ENCODE assay signal across 24 mouse cellular contexts in the genomic region with DNA sequence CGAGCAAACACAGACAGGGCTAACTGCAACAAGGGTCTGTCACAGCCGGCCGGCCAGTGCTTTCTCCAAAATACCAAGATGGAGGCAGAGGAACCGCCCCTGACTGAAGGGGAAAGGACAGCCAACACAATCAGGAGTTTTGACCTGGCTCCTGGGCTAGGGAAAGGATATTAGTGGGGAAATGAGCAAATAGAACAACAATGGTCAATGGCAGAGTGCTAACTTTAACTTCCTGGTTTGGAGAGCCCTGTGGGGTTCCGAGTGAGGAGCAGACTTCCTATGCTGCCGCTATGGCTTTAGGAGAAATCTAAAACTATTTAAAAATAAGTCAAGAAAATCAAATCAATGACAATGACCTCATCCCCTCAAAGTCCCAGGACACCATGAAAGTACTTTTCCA. TPM values are rescaled to one million over a fixed set of nuclear protein-coding genes. Genes with fewer than 3 reads are reported as not detected.
DNase-seq lines count a peak whose midpoint lies in the region; ATAC-seq and TF ChIP-seq lines count a peak whose summit lies in the region.
"Had no signal": no experiment of that assay in that cellular context is flagged by ENCODE, and none has a peak within 500 bp of the region (broad histone marks: within the 10 kb centered on the region; RNA-seq: fewer than 3 reads in every experiment).

No protein-coding gene starts in this region.

- H3K4me1 ChIP-seq in lung, embryonic 14.5 days (ENCODE audit: insufficient read depth): no peaks in the 10 kb centered on the region
- H3K4me1 ChIP-seq in intestine, embryonic 14.5 days (replicated peaks; ENCODE audit: control insufficient read depth, insufficient read depth, low read length): no peaks in the 10 kb centered on the region; the same call in 1 of the 2 replicates
- peaks cover 14% of the 10 kb centered on the region for H3K4me1 ChIP-seq in stomach, embryonic 16.5 days (ENCODE audit: control insufficient read depth, insufficient read depth, low read length)

- no peak for DNase-seq in gastrocnemius, adult 2 months
- no peak for DNase-seq in gastrocnemius, adult 18-20 months (ENCODE audit: low spot score)
- no peak for DNase-seq in lung, embryonic 14.5 days
- DNase-seq in lung, postnatal 10 days: no peak
- no peak for DNase-seq in intestine, embryonic 14.5 days (ENCODE audit: low spot score)
- no peak for DNase-seq in MN1 (ENCODE audit: low spot score)
- DNase-seq in cerebellum, adult 9-10 months: no peak
- DNase-seq: adrenal gland, postnatal 25 days; cerebellum, adult 11-12 months; gastrocnemius, postnatal 25 days; kidney, adult 18-20 months; lung, postnatal 14 days; right cerebral cortex, adult 18-20 months had no signal

- H3K9me3 ChIP-seq in lung, embryonic 14.5 days (ENCODE audit: low read depth, low read length): no peaks in the 10 kb centered on the region
- H3K9me3 ChIP-seq in intestine, embryonic 14.5 days (ENCODE audit: control insufficient read depth, low read length): no peaks in the 10 kb centered on the region
- no peaks in the 10 kb centered on the region for H3K9me3 ChIP-seq in stomach, embryonic 16.5 days (replicated peaks; ENCODE audit: control insufficient read depth, low read length)
- H3K9me3 ChIP-seq: hindbrain, embryonic 15.5 days; liver, embryonic 12.5 days; midbrain, embryonic 13.5 days; neural tube, embryonic 12.5 days had no signal

- TF ChIP-seq CTCF in gastrocnemius, adult 2 months (IDR thresholded peaks at IDR 0.05): no peak
- TF ChIP-seq CTCF in lung, embryonic 14.5 days (IDR thresholded peaks at IDR 0.05; ENCODE audit: low read depth): no peak

- no peaks in the 10 kb centered on the region for H3K36me3 ChIP-seq in lung, embryonic 14.5 days (ENCODE audit: insufficient read depth)
- H3K36me3 ChIP-seq in intestine, embryonic 14.5 days (ENCODE audit: control insufficient read depth, insufficient read depth, low read length): no peaks in the 10 kb centered on the region
- no peaks in the 10 kb centered on the region for H3K36me3 ChIP-seq in stomach, embryonic 16.5 days (ENCODE audit: control insufficient read depth, insufficient read depth, low read length)
- H3K36me3 ChIP-seq: hindbrain, embryonic 15.5 days; liver, embryonic 12.5 days; midbrain, embryonic 13.5 days; neural tube, embryonic 12.5 days had no signal

- peak overlapping the region; percentile 80 for H3K27ac ChIP-seq in gastrocnemius, adult 2 months
- peak overlapping the region; percentile 8; the same call in 1 of the 2 replicates for H3K27ac ChIP-seq in lung, embryonic 14.5 days (ENCODE audit: low read depth)
- 0 out of 2 replicates have a peak overlapping the region, but pooled peaks have one; percentile 22 for H3K27ac ChIP-seq in intestine, embryonic 14.5 days (ENCODE audit: low read depth)
- peak overlapping the region; percentile 65 for H3K27ac ChIP-seq in stomach, embryonic 16.5 days (ENCODE audit: low read length)
- H3K27ac ChIP-seq: hindbrain, embryonic 15.5 days; kidney, postnatal 0 days; liver, embryonic 12.5 days; midbrain, embryonic 13.5 days; neural tube, embryonic 12.5 days had no signal

- H3K9ac ChIP-seq in lung, embryonic 14.5 days: no peak overlapping the region
- no peak overlapping the region for H3K9ac ChIP-seq in intestine, embryonic 14.5 days (ENCODE audit: low read length)
- 0 out of 2 replicates have a peak overlapping the region, but pooled peaks have one; percentile 27 for H3K9ac ChIP-seq in stomach, embryonic 16.5 days (ENCODE audit: low read length)
- H3K9ac ChIP-seq: hindbrain, embryonic 15.5 days; liver, embryonic 12.5 days; midbrain, embryonic 13.5 days; neural tube, embryonic 12.5 days had no signal

- no peak for ATAC-seq in lung, embryonic 14.5 days (ENCODE audit: insufficient read depth)
- ATAC-seq in intestine, embryonic 14.5 days (replicated peaks; ENCODE audit: low FRiP score, low TSS enrichment, low read depth): no peak
- ATAC-seq in stomach, embryonic 16.5 days (ENCODE audit: insufficient read depth, low FRiP score): no peak
- ATAC-seq: activated CD4-positive, CD25-positive, alpha-beta regulatory T cell, adult 4 months; CD4-positive, CD25-positive, alpha-beta regulatory T cell, adult 4 months; forebrain, embryonic 14.5 days; liver, embryonic 12.5 days; midbrain, embryonic 13.5 days had no signal

- peak overlapping the region; percentile 18; the same call in 1 of the 2 replicates for H3K4me2 ChIP-seq in lung, embryonic 14.5 days
- no peak overlapping the region for H3K4me2 ChIP-seq in intestine, embryonic 14.5 days (ENCODE audit: low read length)
- peak overlapping the region; percentile 49 for H3K4me2 ChIP-seq in stomach, embryonic 16.5 days (ENCODE audit: low read depth, low read length)
- H3K4me2 ChIP-seq: hindbrain, embryonic 15.5 days; liver, embryonic 12.5 days; midbrain, embryonic 13.5 days; neural tube, embryonic 12.5 days had no signal

- intact Hi-C loops in gastrocnemius, adult 2 months (cut with DNase I): no loop called here

- H3K4me3 ChIP-seq in gastrocnemius, adult 2 months: peak overlapping the region; percentile 72
- H3K4me3 ChIP-seq in lung, embryonic 14.5 days (ENCODE audit: low read depth, low read length): no peak overlapping the region
- H3K4me3 ChIP-seq in intestine, embryonic 14.5 days (ENCODE audit: low read depth, low read length): no peak overlapping the region
- H3K4me3 ChIP-seq in stomach, embryonic 16.5 days (replicated peaks; ENCODE audit: low read length): peak overlapping the region; percentile 44
- H3K4me3 ChIP-seq: erythroblast, embryonic 14.5 days; hindbrain, embryonic 15.5 days; liver, embryonic 12.5 days; midbrain, embryonic 13.5 days; neural tube, embryonic 12.5 days had no signal

- peaks cover 7% of the 10 kb centered on the region; the same call in 1 of the 2 replicates for H3K27me3 ChIP-seq in lung, embryonic 14.5 days (ENCODE audit: insufficient read depth, low read length)
- peaks cover 9% of the 10 kb centered on the region for H3K27me3 ChIP-seq in intestine, embryonic 14.5 days (replicated peaks; ENCODE audit: control insufficient read depth, insufficient read depth, low read length)
- H3K27me3 ChIP-seq in stomach, embryonic 16.5 days (ENCODE audit: control insufficient read depth, insufficient read depth, low read length): peaks cover 5% of the 10 kb centered on the region

- WGBS in lung, embryonic 14.5 days: 53% methylated on average over 6 of the region's 6 CpGs
- WGBS in intestine, embryonic 14.5 days: 76% methylated on average over 6 of the region's 6 CpGs
- 65% methylated on average over 6 of the region's 6 CpGs for WGBS in stomach, embryonic 16.5 days

RNA-seq across cellular contexts. Expression of gene Mall, which starts 1.6 kb away (rescaled TPM):
- total RNA-seq in gastrocnemius, adult 2 months (2021): 1 to 10 TPM; 1.6 to 3.8 TPM
- total RNA-seq in gastrocnemius, adult 18-20 months (2021): 1 to 10 TPM; 2.2 to 4.9 TPM
- polyA plus RNA-seq in lung, embryonic 14.5 days (2014; fragmentation: Nextera tagmentation; extraction: Ambion mirVana): 2.3 and 3.5 TPM in 2 replicates
- polyA plus RNA-seq in intestine, embryonic 14.5 days (2014; fragmentation: Nextera tagmentation; extraction: Ambion mirVana): 6.1 and 7.5 TPM in 2 replicates
- 54.8 and 76.5 TPM in 2 replicates for polyA plus RNA-seq in stomach, embryonic 16.5 days (2015; fragmentation: Nextera tagmentation; extraction: Ambion mirVana)
- total RNA-seq: megakaryocyte, adult 5-6 weeks had no signal
- polyA plus RNA-seq: activated CD4-positive, CD25-positive, alpha-beta regulatory T cell, adult 4 months; CD4-positive, CD25-positive, alpha-beta regulatory T cell, adult 4 months; erythroblast, embryonic 14.5 days; liver, embryonic 12.5 days had no signal

Comparison
In these comparisons a context has a peak if more than half of its experiments do, and no peak if none do; other contexts are left out.
1. H3K27ac ChIP-seq: peak in every context shown above with its lines; median percentile 80 in gastrocnemius, adult 2 months; 65 in stomach, embryonic 16.5 days; 22 in intestine, embryonic 14.5 days; 8 in lung, embryonic 14.5 days.
2. H3K4me3 ChIP-seq: peak in gastrocnemius, adult 2 months (single experiment) and stomach, embryonic 16.5 days (single experiment); none in lung, embryonic 14.5 days (single experiment) and intestine, embryonic 14.5 days (single experiment).